Mouse (Mus musculus) neural tube, embryonic 10.5 days (tissue): ENCODE results near the gene Tjp3.

Experiments
- DNase-seq: peaks from one replicate; pipeline ENCODE4 v3.0.0-alpha.2; 2017; ENCODE audit warnings: low spot score; ENCODE audit errors: extremely low spot score

Gene Tjp3

GRCm38 (mm10) chr10:81298369-81299100 lies 7.2 kb upstream of the Tjp3 start:
- DNase-seq = no peak

GRCm38 (mm10) chr10:81297845-81298244 lies 6.5 kb upstream of the Tjp3 start:
- no peak for DNase-seq

DNA sequence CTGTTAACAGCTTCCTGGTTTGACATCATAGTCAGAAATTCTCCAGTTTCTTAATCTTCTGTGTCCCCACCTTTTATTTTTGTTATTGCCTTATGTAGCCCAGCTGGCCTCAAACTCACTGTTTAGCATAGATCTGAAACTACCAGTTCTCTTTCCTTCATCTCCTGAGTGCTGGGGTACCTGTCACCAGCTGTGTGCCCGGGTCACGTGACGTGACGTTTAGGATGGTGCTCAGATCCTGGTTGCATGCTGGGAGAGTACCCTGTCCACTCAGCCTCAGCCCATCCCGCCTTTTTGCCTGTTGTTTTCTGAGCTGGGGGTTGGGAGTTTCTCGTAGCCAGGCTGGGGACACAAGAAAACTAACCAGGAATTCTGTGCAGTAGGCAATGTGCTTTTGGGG lies 5.9 kb upstream of the Tjp3 start:
- no peak for DNase-seq

DNA sequence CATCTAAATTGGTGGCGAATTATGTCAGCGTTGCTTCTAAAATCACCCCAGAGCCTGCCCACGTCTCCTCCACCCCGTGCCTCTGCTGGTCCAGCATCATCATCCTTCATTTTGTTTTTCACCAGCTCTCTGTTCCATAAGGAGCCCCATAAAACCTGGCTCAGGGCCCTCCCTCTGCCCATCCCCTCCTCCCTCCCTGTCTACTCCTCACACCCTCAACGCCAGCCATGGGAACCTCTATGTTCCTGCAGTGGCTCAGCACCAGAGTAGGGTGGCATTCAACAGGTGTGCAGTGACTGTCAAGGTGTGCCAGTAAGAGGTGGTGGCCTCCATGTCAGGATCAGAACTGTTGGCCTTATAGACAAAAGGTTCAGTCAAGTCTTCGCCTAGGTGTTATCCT lies 3.8 kb upstream of the Tjp3 start:
- no peak for DNase-seq

- DNase-seq = no peak
Measured at GRCm38 (mm10) chr10:81294442-81294841, 3.1 kb upstream of the Tjp3 start.

- no peak for DNase-seq
Measured at GRCm38 (mm10) chr10:81293334-81294030, 2.1 kb upstream of the Tjp3 start.

- DNase-seq = peak; percentile 98
Measured at GRCm38 (mm10) chr10:81292554-81293333, 1.4 kb upstream of the Tjp3 start, which contains the start of gene Pip5k1c. Pip5k1c (plus strand) TSS chr10:81292963.

- DNase-seq = no peak
Measured at GRCm38 (mm10) chr10:81290698-81291460, 502 bp downstream of the Tjp3 start.

- DNase-seq = no peak
Measured at GRCm38 (mm10) chr10:81289811-81290210, 1.6 kb downstream of the Tjp3 start.

DNA sequence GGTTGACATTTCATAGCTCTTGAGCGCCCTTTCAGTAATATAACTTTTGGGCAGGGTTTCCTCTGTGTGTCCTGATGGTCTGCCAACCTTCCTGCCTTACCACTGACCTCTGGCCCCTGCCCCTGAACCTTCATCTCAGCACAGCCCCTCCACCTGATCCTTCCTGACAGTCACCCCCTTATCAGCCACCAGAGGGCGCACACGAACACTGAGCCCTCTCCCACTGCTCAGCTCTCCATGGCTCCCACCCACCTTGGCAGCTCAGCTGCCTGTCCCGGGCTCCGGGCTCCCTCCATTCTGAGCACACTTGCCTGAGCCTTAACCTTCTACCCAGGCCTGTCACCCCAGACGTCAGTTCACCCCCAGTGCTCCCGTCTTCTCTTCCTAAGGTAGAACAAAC lies 2.1 kb downstream of the Tjp3 start:
- DNase-seq = peak; percentile 62

DNA sequence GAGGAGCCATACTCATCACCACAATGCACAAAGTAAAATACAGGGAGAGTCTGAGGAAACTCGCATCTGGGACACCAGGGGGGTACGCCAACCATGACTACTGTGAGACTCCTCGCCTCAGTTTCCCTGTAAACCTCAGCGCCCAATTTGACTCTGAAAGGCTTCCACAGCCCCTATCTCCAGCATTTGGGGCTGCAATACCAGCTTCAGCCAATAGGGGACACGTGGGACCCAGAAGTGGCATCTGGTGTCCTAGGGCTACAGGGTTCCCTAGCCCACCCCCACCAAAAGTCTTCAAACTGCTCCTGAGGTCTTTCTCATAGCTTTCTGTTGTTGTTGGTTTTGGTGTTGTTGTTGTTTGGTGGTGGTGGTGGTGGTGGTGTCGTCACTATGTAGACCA lies 2.8 kb downstream of the Tjp3 start:
- peak; percentile 59 for DNase-seq

GRCm38 (mm10) chr10:81287513-81288157 lies 3.7 kb downstream of the Tjp3 start:
- peak; percentile 58 for DNase-seq

DNA sequence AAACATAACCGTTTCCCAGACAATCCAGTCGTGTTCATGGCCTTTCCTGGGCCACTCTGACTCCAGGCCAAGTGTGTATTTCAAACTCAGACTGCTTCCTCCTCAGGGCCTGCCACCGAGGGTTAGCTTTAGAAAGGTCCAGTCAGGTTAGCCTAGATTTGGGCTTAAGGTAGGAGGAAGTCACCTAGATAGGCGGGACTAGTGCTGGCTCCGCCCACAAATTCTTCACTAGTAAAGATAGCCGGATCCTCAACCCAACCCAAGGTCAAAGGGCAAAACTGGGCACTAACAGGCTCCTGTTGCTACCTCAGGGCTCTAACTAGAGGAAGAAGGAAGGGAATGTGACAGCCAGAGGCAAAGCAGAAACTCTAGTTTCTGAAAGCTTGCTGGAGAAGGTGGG lies 4.8 kb downstream of the Tjp3 start:
- no peak for DNase-seq

DNA sequence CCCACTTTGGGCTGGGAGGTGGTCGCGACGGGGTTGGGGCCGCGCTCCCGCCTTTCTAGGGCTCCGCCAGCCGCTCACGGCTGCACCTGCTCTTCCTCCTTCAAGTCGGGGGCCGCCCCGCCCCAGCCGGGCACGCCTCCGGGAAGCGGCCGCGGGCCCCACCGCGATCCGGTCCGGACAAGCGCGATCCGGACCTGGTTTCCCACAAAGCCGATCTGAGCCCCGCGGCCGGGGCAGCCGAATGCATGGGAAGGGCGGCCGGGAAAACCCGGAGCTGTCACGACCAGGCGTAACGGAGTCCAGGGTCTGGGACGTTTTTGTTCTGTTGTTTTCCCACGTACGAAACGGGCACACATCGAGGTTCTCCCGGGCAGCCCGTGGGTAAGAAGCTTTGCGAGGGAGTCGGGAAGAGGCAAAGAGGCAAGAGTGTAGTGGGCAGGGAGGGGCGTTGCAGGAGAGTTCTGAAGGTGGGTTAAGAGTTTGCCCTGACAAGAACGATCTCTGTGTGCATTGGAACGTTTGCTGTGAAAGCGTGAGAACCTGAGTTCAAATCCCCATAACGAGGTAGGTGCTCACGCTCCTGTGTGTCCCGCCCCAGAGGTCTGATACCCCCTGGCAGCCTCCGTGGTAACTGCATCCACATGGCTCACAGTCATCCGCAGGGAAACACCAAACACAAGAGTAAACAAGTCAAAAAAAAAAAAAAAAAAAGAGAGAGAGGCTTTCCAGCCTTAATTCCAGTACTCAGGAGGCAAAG lies 5.5 kb downstream of the Tjp3 start:
- DNase-seq = peak; percentile 96

DNA sequence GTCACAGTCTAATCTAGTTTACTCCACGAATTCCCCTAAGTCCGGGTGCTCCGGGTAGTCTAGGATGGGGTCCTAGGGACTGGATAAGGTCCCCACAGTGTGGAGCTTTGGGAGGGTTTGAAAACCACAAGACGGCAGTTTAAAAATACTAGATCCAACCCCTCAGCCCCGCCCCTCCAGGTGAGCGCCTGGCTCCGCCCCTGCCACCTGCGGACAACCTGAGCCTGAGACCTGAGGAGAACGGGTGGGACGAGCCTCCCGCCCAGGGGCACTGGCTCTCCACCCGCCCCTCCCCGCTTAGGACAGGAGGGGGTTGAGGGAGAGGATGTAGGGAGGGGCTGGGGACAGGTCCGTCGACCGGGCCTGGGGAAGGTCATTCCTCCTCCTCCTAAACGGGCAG lies 6.7 kb downstream of the Tjp3 start:
- no peak for DNase-seq

GRCm38 (mm10) chr10:81284189-81284588 lies 7.2 kb downstream of the Tjp3 start:
- no peak for DNase-seq

DNA sequence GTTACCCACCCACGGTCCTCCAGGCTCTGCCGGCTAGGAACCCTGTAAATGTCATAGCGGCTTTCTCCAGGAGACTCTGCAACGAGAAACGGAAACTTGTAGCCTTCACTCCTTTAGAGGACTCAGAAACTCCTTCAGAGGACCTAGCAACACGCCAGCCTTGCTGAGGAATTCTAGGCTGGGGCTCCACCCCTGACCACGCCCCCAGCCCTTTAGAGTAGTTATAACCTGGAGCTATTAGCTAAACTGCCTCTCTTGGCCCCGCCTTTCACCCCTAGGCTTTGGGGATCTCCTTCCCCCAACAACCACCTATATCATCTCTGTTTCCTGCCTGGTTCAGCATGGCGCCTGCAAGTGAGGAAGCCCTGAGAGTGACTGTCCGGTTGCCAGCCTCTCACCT lies 11.9 kb downstream of the Tjp3 start:
- no peak for DNase-seq

GRCm38 (mm10) chr10:81277676-81278075 lies 13.7 kb downstream of the Tjp3 start:
- DNase-seq = no peak

DNA sequence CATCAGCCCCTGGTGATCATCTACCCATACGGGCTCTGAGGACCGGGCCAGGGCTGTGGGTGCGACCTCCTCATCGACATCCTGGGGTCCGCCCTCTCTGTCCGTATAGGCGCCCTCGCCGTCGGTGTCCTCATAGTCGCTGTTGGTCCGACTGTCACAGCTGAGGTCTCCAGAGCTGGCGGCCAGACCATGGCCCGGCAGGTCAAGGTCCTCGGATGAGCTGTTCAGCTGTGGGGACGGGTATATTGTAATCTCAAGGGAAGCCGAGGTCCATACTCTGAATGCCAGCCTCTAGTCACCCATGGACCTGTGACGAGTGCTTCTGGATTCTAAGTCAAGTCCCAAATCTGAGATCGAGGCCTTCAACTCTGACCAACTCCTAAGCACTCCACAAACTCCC lies 17.5 kb downstream of the Tjp3 start:
- DNase-seq = no peak

DNA sequence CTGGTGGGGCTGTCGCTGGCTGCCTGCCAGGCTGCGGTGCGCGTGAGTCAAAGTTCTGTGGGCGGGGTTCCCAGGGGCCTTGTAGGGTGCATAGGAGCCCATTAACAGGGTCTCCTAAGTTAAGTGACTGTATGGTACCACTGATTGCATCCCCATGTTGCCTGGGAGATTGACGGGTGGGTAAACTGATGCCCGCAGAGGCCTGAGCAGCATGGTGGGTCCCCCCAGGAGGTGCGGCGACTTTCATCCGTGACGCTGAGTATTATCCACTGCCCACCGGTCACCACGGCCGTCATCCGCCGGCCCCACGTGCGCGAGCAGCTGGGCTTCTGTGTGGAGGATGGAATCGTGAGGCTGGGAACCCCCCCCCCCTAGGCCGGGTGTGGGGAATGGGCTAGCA lies 19.0 kb downstream of the Tjp3 start:
- no peak for DNase-seq
